ENCODE assay signal across 20 mouse cellular contexts in genomic region chr17:84071855-84072254, GRCm38 (mm10).
A peak's percentile ranks its signal among the peaks of the same experiment; 100 is the strongest.
DNase-seq lines count a peak whose midpoint lies in the region; ATAC-seq and TF ChIP-seq lines count a peak whose summit lies in the region.
"Had no signal": no experiment of that assay in that cellular context is flagged by ENCODE, and none has a peak within 500 bp of the region (broad histone marks: within the 10 kb centered on the region; RNA-seq: fewer than 3 reads in every experiment).

No protein-coding gene starts in this region.

- peaks cover 12% of the 10 kb centered on the region for H3K4me1 ChIP-seq in heart, adult 2 months (ENCODE audit: control insufficient read depth, insufficient read depth, low read length)
- peaks cover 33% of the 10 kb centered on the region for H3K4me1 ChIP-seq in midbrain, embryonic 10.5 days
- no peaks in the 10 kb centered on the region for H3K4me1 ChIP-seq in midbrain, postnatal 0 days (ENCODE audit: insufficient read depth, low read length)
- H3K4me1 ChIP-seq in intestine, embryonic 16.5 days (ENCODE audit: control insufficient read depth, insufficient read depth, low read length): peaks cover 6% of the 10 kb centered on the region; the same call in 1 of the 2 replicates
- H3K4me1 ChIP-seq in stomach, postnatal 0 days (replicated peaks; ENCODE audit: control insufficient read depth, insufficient read depth): peaks cover 13% of the 10 kb centered on the region; the same call in 1 of the 2 replicates
- H3K4me1 ChIP-seq in forebrain, embryonic 14.5 days (ENCODE audit: control insufficient read depth, insufficient read depth, low read length): no peaks in the 10 kb centered on the region
- H3K4me1 ChIP-seq: midbrain, embryonic 15.5 days had no signal

- TF ChIP-seq POLR2A in heart, adult 2 months (IDR thresholded peaks at IDR 0.05; ENCODE audit: insufficient read depth, low read depth, low read length): no peak

- no peaks in the 10 kb centered on the region for H3K36me3 ChIP-seq in heart, adult 2 months (ENCODE audit: control insufficient read depth, insufficient read depth, low read length)
- H3K36me3 ChIP-seq in midbrain, embryonic 10.5 days: no peaks in the 10 kb centered on the region
- H3K36me3 ChIP-seq in midbrain, postnatal 0 days (ENCODE audit: insufficient read depth, low read length): no peaks in the 10 kb centered on the region
- H3K36me3 ChIP-seq in intestine, embryonic 16.5 days (ENCODE audit: control insufficient read depth, insufficient read depth, low read length): no peaks in the 10 kb centered on the region
- no peaks in the 10 kb centered on the region for H3K36me3 ChIP-seq in stomach, postnatal 0 days (ENCODE audit: control insufficient read depth, insufficient read depth, low read length)
- H3K36me3 ChIP-seq in forebrain, embryonic 14.5 days (ENCODE audit: control insufficient read depth, insufficient read depth, low read length): no peaks in the 10 kb centered on the region
- H3K36me3 ChIP-seq: hindbrain, embryonic 10.5 days; midbrain, embryonic 15.5 days had no signal

- no peak overlapping the region for H3K4me2 ChIP-seq in midbrain, postnatal 0 days (ENCODE audit: low read depth, low read length, poor library complexity, severe bottlenecking)
- no peak overlapping the region for H3K4me2 ChIP-seq in intestine, embryonic 16.5 days (ENCODE audit: low read depth, low read length)
- H3K4me2 ChIP-seq in stomach, postnatal 0 days (replicated peaks; ENCODE audit: low read depth): no peak overlapping the region
- H3K4me2 ChIP-seq in forebrain, embryonic 14.5 days (ENCODE audit: low read length): no peak overlapping the region
- H3K4me2 ChIP-seq: heart, embryonic 11.5 days; liver, embryonic 11.5 days; midbrain, embryonic 15.5 days had no signal

- intact Hi-C loops in heart, adult 2 months (cut with DNase I): no loop called here
- intact Hi-C loops in heart, postnatal 25 days (cut with DNase I): loop anchor here (5.0 kb wide), 1 partner anchor 40 kb away; no protein-coding TSS in a partner anchor
- intact Hi-C loops in left cerebral cortex, postnatal 36 days (cut with DNase I): no loop called here

- no peak for TF ChIP-seq CTCF in heart, adult 2 months (IDR thresholded peaks at IDR 0.05)
- TF ChIP-seq CTCF in midbrain, postnatal 0 days (IDR thresholded peaks at IDR 0.05): no peak
- no peak for TF ChIP-seq CTCF in stomach, postnatal 0 days (IDR thresholded peaks at IDR 0.05; ENCODE audit: low read depth)

- H3K79me2 ChIP-seq in heart, adult 2 months (replicated peaks; ENCODE audit: control insufficient read depth, insufficient read depth, low read length): no peaks in the 10 kb centered on the region

- no peaks in the 10 kb centered on the region for H3K9me3 ChIP-seq in midbrain, embryonic 10.5 days (replicated peaks)
- H3K9me3 ChIP-seq in midbrain, postnatal 0 days (ENCODE audit: low read length): no peaks in the 10 kb centered on the region
- H3K9me3 ChIP-seq in intestine, embryonic 16.5 days (ENCODE audit: control insufficient read depth, low read length): no peaks in the 10 kb centered on the region
- H3K9me3 ChIP-seq in stomach, postnatal 0 days (ENCODE audit: control insufficient read depth, low read length): no peaks in the 10 kb centered on the region
- no peaks in the 10 kb centered on the region for H3K9me3 ChIP-seq in forebrain, embryonic 14.5 days (replicated peaks; ENCODE audit: control insufficient read depth, low read length)
- H3K9me3 ChIP-seq: midbrain, embryonic 15.5 days had no signal

- H3K4me3 ChIP-seq in heart, adult 2 months: no peak overlapping the region
- H3K4me3 ChIP-seq in midbrain, embryonic 10.5 days: no peak overlapping the region
- no peak overlapping the region for H3K4me3 ChIP-seq in midbrain, postnatal 0 days (ENCODE audit: low read depth, low read length)
- no peak overlapping the region for H3K4me3 ChIP-seq in intestine, embryonic 16.5 days (ENCODE audit: low read length)
- H3K4me3 ChIP-seq in stomach, postnatal 0 days (ENCODE audit: low read depth, low read length): no peak overlapping the region
- no peak overlapping the region for H3K4me3 ChIP-seq in forebrain, embryonic 14.5 days (ENCODE audit: low read depth, low read length)
- H3K4me3 ChIP-seq: erythroblast, embryonic 14.5 days; hindbrain, embryonic 10.5 days; midbrain, embryonic 15.5 days had no signal

- no peak overlapping the region for H3K9ac ChIP-seq in heart, adult 2 months (ENCODE audit: low read depth, low read length)
- no peak overlapping the region for H3K9ac ChIP-seq in midbrain, postnatal 0 days (replicated peaks; ENCODE audit: low read length, poor library complexity, severe bottlenecking)
- H3K9ac ChIP-seq in intestine, embryonic 16.5 days (ENCODE audit: low read depth, low read length): no peak overlapping the region
- no peak overlapping the region for H3K9ac ChIP-seq in stomach, postnatal 0 days (ENCODE audit: low read length)
- H3K9ac ChIP-seq in forebrain, embryonic 14.5 days (ENCODE audit: low read length): no peak overlapping the region
- H3K9ac ChIP-seq: forebrain, postnatal 0 days; midbrain, embryonic 15.5 days had no signal

- no peak for DNase-seq in heart, adult 2 months
- DNase-seq in heart, postnatal 25 days (ENCODE audit: low spot score): no peak
- DNase-seq in midbrain, embryonic 10.5 days (ENCODE audit: low spot score): no peak
- no peak for DNase-seq in midbrain, postnatal 0 days (ENCODE audit: low spot score)
- no peak for DNase-seq in stomach, postnatal 0 days (ENCODE audit: low spot score)
- no peak for DNase-seq in left cerebral cortex, postnatal 36 days (ENCODE audit: low spot score in 2 of 2)
- no peak for DNase-seq in forebrain, embryonic 14.5 days (ENCODE audit: low spot score)
- DNase-seq: cerebellum, adult 11-12 months; forebrain, postnatal 0 days; gastrocnemius, postnatal 10 days; kidney, postnatal 10 days; right cerebral cortex, postnatal 4 days had no signal

- H3K27me3 ChIP-seq in heart, adult 2 months (ENCODE audit: control insufficient read depth, insufficient read depth, low read length): no peaks in the 10 kb centered on the region
- peaks cover 12% of the 10 kb centered on the region; the same call in 1 of the 2 replicates for H3K27me3 ChIP-seq in midbrain, embryonic 10.5 days (ENCODE audit: low read depth, poor library complexity, severe bottlenecking)
- H3K27me3 ChIP-seq in midbrain, postnatal 0 days (ENCODE audit: insufficient read depth, low read length): no peaks in the 10 kb centered on the region
- no peaks in the 10 kb centered on the region for H3K27me3 ChIP-seq in intestine, embryonic 16.5 days (replicated peaks; ENCODE audit: control insufficient read depth, insufficient read depth, low read length)
- no peaks in the 10 kb centered on the region for H3K27me3 ChIP-seq in stomach, postnatal 0 days (ENCODE audit: control insufficient read depth, insufficient read depth, low read length)
- H3K27me3 ChIP-seq in forebrain, embryonic 14.5 days (replicated peaks; ENCODE audit: control insufficient read depth, insufficient read depth, low read length): no peaks in the 10 kb centered on the region
- H3K27me3 ChIP-seq: midbrain, embryonic 15.5 days; Patski had no signal

- no peak for ATAC-seq in midbrain, postnatal 0 days (ENCODE audit: low FRiP score)
- ATAC-seq in intestine, embryonic 16.5 days: no peak
- ATAC-seq in stomach, postnatal 0 days (ENCODE audit: low FRiP score, low TSS enrichment): no peak
- ATAC-seq in forebrain, embryonic 14.5 days: no peak
- ATAC-seq: forebrain, postnatal 0 days; inflammation-experienced regulatory T-cells, adult 6 months; midbrain, embryonic 15.5 days; Patski had no signal

- peak overlapping the region; percentile 65 for H3K27ac ChIP-seq in heart, adult 2 months
- H3K27ac ChIP-seq in midbrain, embryonic 10.5 days (replicated peaks): peak overlapping the region; percentile 72; the same call in 1 of the 2 replicates
- H3K27ac ChIP-seq in midbrain, postnatal 0 days (ENCODE audit: low read depth, low read length): no peak overlapping the region
- H3K27ac ChIP-seq in intestine, embryonic 16.5 days (ENCODE audit: low read length): peak overlapping the region; percentile 82
- H3K27ac ChIP-seq in stomach, postnatal 0 days (replicated peaks): peak overlapping the region; percentile 61; the same call in 1 of the 2 replicates
- H3K27ac ChIP-seq in forebrain, embryonic 14.5 days (ENCODE audit: low read depth, low read length): no peak overlapping the region
- H3K27ac ChIP-seq: midbrain, embryonic 15.5 days had no signal

- 86% methylated on average over 2 of the region's 2 CpGs for WGBS in heart, adult 2 months
- 85% methylated on average over 2 of the region's 2 CpGs for WGBS in midbrain, embryonic 10.5 days
- 95% methylated on average over 2 of the region's 2 CpGs for WGBS in midbrain, postnatal 0 days
- 95% methylated on average over 2 of the region's 2 CpGs for WGBS in intestine, embryonic 16.5 days
- WGBS in stomach, postnatal 0 days: 85% methylated on average over 2 of the region's 2 CpGs
- WGBS in forebrain, embryonic 14.5 days: 89% methylated on average over 2 of the region's 2 CpGs

- TF ChIP-seq EP300 in heart, adult 2 months (IDR thresholded peaks at IDR 0.05; ENCODE audit: insufficient read depth, low read depth, low read length): no peak
- no peak for TF ChIP-seq EP300 in stomach, postnatal 0 days (optimal IDR thresholded peaks at IDR 0.05)

Comparison
In these comparisons a context has a peak if more than half of its experiments do, and no peak if none do; other contexts are left out.
1. H3K27ac ChIP-seq: peak in heart, adult 2 months (single experiment), midbrain, embryonic 10.5 days (single experiment), intestine, embryonic 16.5 days (single experiment) and stomach, postnatal 0 days (single experiment); none in midbrain, postnatal 0 days (single experiment) and forebrain, embryonic 14.5 days (single experiment).